Mouse (Mus musculus) lung, postnatal 0 days (tissue): Measurements from ENCODE around the gene Hist1h3d. TPM values are rescaled to one million over a fixed set of nuclear protein-coding genes. Genes with fewer than 3 reads are reported as not detected.
A peak's percentile ranks its signal among the peaks of the same experiment; 100 is the strongest.
"Not testable (repeated sequence)": the region's sequence is repeated elsewhere in the genome, so short reads cannot be mapped to it uniquely, and the experiment has no call there.

Experiments used
- ATAC-seq: fragments of 200-750 bp; cut with Nextera tagmentation; 2 replicates; pipeline ENCODE4 v1.8.0; 2017; ENCODE audit warnings: moderate library complexity
- DNase-seq: peaks from one replicate; pipeline ENCODE4 v3.0.0-alpha.2; 2016; ENCODE audit warnings: low spot score
- H3K27ac ChIP-seq: fragments of 300-500 bp; sonication (generic); 2 replicates; pipeline ENCODE4 v1.5.1; 2014; ENCODE audit warnings: antibody characterized with exemption, mild to moderate bottlenecking, low read length, mixed read lengths
- H3K27me3 ChIP-seq: fragments of 300-500 bp; sonication (generic); replicated peaks from 2 replicates; pipeline ENCODE4 v1.6.1; 2014; ENCODE audit warnings: low read length, mixed read lengths; ENCODE audit not compliant: insufficient read depth
- H3K36me3 ChIP-seq: fragments of 300-500 bp; sonication (generic); 2 replicates; pipeline ENCODE4 v1.6.1; 2014; ENCODE audit warnings: low read length, mixed read lengths; ENCODE audit not compliant: insufficient read depth
- H3K4me1 ChIP-seq: fragments of 300-500 bp; sonication (generic); 2 replicates; pipeline ENCODE4 v1.6.1; 2014; ENCODE audit warnings: antibody characterized with exemption, low read depth, low read length, mixed read lengths; ENCODE audit not compliant: insufficient read depth
- H3K4me2 ChIP-seq: fragments of 300-500 bp; sonication (generic); replicated peaks from 2 replicates; pipeline ENCODE4 v1.6.1; 2014; ENCODE audit warnings: low read depth, mild to moderate bottlenecking, low read length, moderate library complexity, mixed read lengths
- H3K4me3 ChIP-seq: fragments of 300-500 bp; sonication (generic); 2 replicates; pipeline ENCODE4 v1.5.1; 2014; ENCODE audit warnings: low read depth, low read length
- H3K9ac ChIP-seq: fragments of 300-500 bp; sonication (generic); replicated peaks from 2 replicates; pipeline ENCODE4 v1.6.1; 2014; ENCODE audit warnings: low read depth, mild to moderate bottlenecking
- H3K9me3 ChIP-seq: fragments of 300-500 bp; sonication (generic); 2 replicates; pipeline ENCODE4 v1.6.1; 2016; ENCODE audit warnings: low read length, mixed read lengths
- CTCF ChIP-seq: IDR thresholded peaks from 2 replicates; pipeline ENCODE4 v1.5.1; 2016; ENCODE audit warnings: antibody characterized with exemption, mild to moderate bottlenecking
- EP300 ChIP-seq: IDR thresholded peaks from 2 replicates; pipeline ENCODE4 v1.6.1; 2016; ENCODE audit warnings: antibody characterized with exemption, mild to moderate bottlenecking, control low read depth
- WGBS: fragments of 180-500 bp; shearing (Covaris S2); extraction: QIAGEN DNeasy Blood & Tissue Kit; methylation state at CpG from one replicate; pipeline ENCODE4 v1.1.7; 2014; 5-methylcytosine and 5-hydroxymethylcytosine counted together
- microRNA-seq: library from miRNA; unstranded; fragments of <30 nt; microRNA quantifications from one replicate; pipeline ENCODE4, GENCODE M21; 2016
- polyA plus RNA-seq: library from polyadenylated mRNA; unstranded; fragments of >200 nt; fragmentation: Nextera tagmentation; extraction: Ambion mirVana; gene quantifications from 2 replicates; pipeline ENCODE4 v1.2.1, GENCODE M21; 2015

The Hist1h3d gene
- polyA plus RNA-seq, 1 experiment from 2014 or later, result 1.3 TPM

DNA sequence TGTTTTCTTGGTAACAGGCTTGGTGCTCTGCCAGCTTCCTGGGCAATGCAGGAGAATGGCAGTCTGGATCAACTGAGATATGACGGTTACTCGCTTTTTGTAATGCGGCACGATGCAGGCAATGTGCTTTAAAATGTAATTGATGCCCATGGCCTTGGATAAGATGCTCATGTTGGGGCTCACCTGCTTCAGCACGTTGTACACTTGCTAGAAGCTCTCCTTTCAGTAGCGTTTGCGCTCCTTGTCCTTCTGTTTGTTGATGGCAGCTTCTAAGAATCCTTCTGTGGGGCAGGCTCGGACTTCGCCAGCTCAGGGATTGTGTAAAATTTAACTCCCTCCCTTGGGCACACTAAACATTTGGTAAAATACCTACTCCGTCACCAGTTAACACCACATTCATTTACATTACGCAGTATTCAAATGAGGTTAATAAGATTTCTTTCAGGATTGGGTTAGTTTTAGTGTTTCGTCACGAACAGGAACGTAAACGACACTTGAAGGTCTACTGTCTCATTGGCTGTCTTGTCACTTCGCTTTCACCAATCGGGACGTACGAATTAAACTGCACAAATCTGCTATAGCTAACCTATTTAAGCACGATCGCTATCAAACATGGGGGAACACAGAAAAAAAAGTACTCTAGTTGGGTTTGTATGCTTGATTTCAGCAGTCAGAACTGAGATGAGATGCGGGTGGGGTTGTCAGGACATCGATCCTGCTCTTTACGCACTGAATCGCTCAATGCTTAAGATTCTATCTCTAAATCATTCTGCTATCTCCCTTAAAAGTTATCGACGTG, 45.4 kb downstream of the Hist1h3d start, which contains the start of gene Hist1h2be:
Gene Hist1h2be (minus strand): TSS at position 392 of the 799 bp plus-strand sequence.
- Histone ChIP-seq H3K9me3 (no peaks in the 10 kb centered on the region), H3K27me3 (no peaks in the 10 kb centered on the region), H3K9ac (peak within 1 kb of the TSS; percentile 92), H3K4me3 (peak within 1 kb of the TSS; percentile 69), H3K4me2 (peak within 1 kb of the TSS; percentile 94), H3K36me3 (no peaks in the 10 kb centered on the region), H3K4me1 (peaks cover 4% of the 10 kb centered on the region; the same call in 1 of the 2 replicates), H3K27ac (peak within 1 kb of the TSS; percentile 89)
- DNase-seq (peak; percentile 98), ATAC-seq (peak; percentile 84)
- under 1% methylated on average over 27 of the region's 27 CpGs for WGBS
- no peak for TF ChIP-seq CTCF
- TF ChIP-seq EP300, result peak; percentile 26; the same call in 1 of the 2 replicates

DNA sequence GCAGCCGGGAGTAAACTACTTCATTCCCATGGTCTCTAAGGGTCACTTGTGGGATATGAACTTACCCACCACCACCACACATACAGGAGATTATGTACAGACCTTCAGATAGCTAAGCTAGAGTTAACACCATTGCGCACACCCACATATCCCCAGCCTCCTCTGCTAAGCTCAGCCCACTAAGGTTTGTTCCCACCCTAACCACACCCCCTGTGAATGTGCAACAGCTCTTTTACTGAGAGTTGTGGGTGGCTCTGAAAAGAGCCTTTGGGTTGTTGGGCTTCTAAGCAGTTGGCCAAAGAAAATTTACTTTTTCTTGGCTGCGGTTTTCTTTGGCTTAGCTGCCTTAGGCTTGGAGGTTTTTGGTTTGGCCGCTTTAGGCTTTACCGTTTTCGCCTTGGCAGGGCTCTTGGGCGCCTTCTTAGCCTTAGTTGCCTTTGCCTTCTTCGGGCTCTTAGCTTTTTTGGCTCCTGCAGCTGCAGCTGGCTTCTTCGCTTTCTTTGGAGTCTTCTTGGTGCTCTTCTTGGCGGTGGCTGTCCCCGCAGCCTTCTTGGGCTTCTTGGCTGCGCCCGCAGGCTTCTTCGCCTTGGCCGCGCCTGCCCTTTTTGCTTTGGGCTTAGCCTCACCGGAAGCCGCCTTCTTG, 46.1 kb downstream of the Hist1h3d start:
- H3K4me2 ChIP-seq, result peak overlapping the region; percentile 94
- no peak for TF ChIP-seq CTCF
- peak; percentile 63 for TF ChIP-seq EP300
- peak overlapping the region; percentile 69 for H3K4me3 ChIP-seq
- peak overlapping the region; percentile 92 for H3K9ac ChIP-seq
- H3K4me1 ChIP-seq, result peaks cover 4% of the 10 kb centered on the region; the same call in 1 of the 2 replicates
- ATAC-seq (peak; percentile 81), DNase-seq (peak; percentile 94)
- under 1% methylated on average over 18 of the region's 18 CpGs for WGBS
- H3K36me3 ChIP-seq, result no peaks in the 10 kb centered on the region
- H3K27ac ChIP-seq, result peak overlapping the region; percentile 89
- H3K27me3 ChIP-seq, result no peaks in the 10 kb centered on the region
- H3K9me3 ChIP-seq, result no peaks in the 10 kb centered on the region

DNA sequence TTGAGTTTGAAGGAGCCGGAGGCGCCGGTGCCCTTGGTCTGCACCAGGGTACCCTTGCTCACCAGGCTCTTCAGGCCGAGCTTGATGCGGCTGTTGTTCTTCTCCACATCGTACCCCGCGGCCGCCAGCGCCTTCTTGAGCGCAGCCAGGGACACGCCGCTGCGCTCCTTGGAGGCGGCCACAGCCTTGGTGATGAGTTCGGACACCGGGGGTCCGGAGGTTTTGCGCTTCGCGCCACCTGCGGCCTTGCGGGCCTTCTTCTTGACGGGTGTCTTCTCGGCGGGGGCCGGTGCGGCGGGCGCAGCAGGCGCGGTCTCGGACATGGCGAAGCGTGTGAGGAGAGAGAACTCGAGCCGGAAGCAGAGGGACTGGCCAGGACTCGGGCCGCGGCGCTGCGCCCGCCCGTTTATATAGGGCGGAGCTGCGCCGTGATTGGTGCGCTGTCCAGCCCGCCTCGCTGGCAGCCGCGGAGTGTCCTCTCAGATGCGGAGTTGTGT, 46.7 kb downstream of the Hist1h3d start, which contains the start of gene Hist1h1e:
Gene Hist1h1e (minus strand): TSS at position 384 of the 497 bp plus-strand sequence.
- peak within 1 kb of the TSS; percentile 92 for H3K9ac ChIP-seq
- ATAC-seq (peak; percentile 89), DNase-seq (peak; percentile 97)
- H3K4me3 ChIP-seq, result peak within 1 kb of the TSS; percentile 69
- H3K36me3 ChIP-seq, H3K4me1 ChIP-seq, H3K27me3 ChIP-seq, H3K9me3 ChIP-seq: not testable (repeated sequence)
- H3K27ac ChIP-seq, result peak within 1 kb of the TSS; percentile 89
- peak within 1 kb of the TSS; percentile 94 for H3K4me2 ChIP-seq
- WGBS, result under 1% methylated on average over 45 of the region's 53 CpGs

DNA sequence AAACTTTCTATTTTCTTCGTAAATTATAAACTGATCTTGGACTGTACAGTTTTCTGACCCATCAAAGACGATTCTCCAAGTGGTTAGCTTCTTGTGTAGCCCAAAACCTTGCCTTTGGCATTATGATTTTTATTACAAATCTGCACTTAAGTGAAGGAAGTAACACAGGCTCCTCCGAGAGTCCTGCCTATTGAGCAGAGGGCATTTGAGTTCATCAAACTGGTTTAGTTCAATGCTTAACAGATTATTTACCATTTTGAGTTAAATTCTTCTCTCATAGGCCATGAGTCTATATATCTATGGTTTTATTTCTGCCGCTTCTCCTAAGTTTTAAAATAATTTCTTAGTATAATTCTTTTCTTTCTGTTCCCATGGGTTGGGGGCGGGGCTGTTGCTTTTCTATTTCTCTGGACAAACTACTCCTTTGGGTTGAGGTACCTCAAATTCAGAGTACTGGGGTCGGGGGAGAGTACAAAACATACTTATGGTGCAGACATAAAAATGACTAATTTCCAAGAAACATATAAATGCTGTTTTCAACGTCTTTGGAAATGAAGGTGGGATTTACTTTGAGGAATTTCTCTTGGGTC, 47.4 kb downstream of the Hist1h3d start:
- WGBS, result 22% methylated on average over 7 of the region's 7 CpGs
- H3K4me3 ChIP-seq, result peak overlapping the region; percentile 69
- H3K27ac ChIP-seq, result peak overlapping the region; percentile 89
- peak overlapping the region; percentile 44; the same call in 1 of the 2 replicates for H3K9ac ChIP-seq
- H3K4me2 ChIP-seq, result peak overlapping the region; percentile 94
- H3K27me3 ChIP-seq, result no peaks in the 10 kb centered on the region
- no peaks in the 10 kb centered on the region for H3K36me3 ChIP-seq
- ATAC-seq, result no peak
- H3K9me3 ChIP-seq, result no peaks in the 10 kb centered on the region
- peaks cover 4% of the 10 kb centered on the region; the same call in 1 of the 2 replicates for H3K4me1 ChIP-seq
- DNase-seq, result peak; percentile 44
- peak; percentile 20; the same call in 1 of the 2 replicates for TF ChIP-seq EP300
- TF ChIP-seq CTCF, result no peak

Small RNA genes lying within 50 kb of the gene (microRNA-seq; reads per million reads assigned to microRNA genes)
- gene Gm44297 (not detected), gene Gm44359 (not detected), gene Gm44394 (not detected)

Other genes starting within 250 kb of the Hist1h3d start
- 27.1 and 30.9 TPM in 2 replicates for gene Zfp322a, start 206.6 kb upstream of the Hist1h3d start, polyA plus RNA-seq
- 8.4 and 8.7 TPM in 2 replicates for gene Abt1, start 151.9 kb upstream of the Hist1h3d start, polyA plus RNA-seq
- 0.14 and 0.21 TPM in 2 replicates for gene Btn1a1, start 109.9 kb upstream of the Hist1h3d start, polyA plus RNA-seq
- gene Btn2a2, start 86.9 kb upstream of the Hist1h3d start, polyA plus RNA-seq, result 0.06 and 0.07 TPM in 2 replicates
- 5.5 and 7.0 TPM in 2 replicates for gene Hist1h4h, start 44.7 kb upstream of the Hist1h3d start, polyA plus RNA-seq
- 1.3 and 1.7 TPM in 2 replicates for gene Hist1h2af, start 41.9 kb upstream of the Hist1h3d start, polyA plus RNA-seq
- gene Hist1h3g, start 40.3 kb upstream of the Hist1h3d start, polyA plus RNA-seq, result 0.30 and 0.80 TPM in 2 replicates
- 0.12 TPM in 1 of 2 replicates, not detected in the other for gene Hist1h2bh, start 32.4 kb upstream of the Hist1h3d start, polyA plus RNA-seq
- 0.32 and 0.33 TPM in 2 replicates for gene Hist1h3f, start 31.7 kb upstream of the Hist1h3d start, polyA plus RNA-seq
- 0.55 TPM in 1 of 2 replicates, not detected in the other for gene Hist1h4f, start 24.1 kb upstream of the Hist1h3d start, polyA plus RNA-seq
- gene Hist1h1d, start 22.5 kb upstream of the Hist1h3d start, polyA plus RNA-seq, result 0.11 TPM in 2 replicates
- 1.6 and 1.7 TPM in 2 replicates for gene Hist1h3e, start 13.4 kb upstream of the Hist1h3d start, polyA plus RNA-seq
- 7.1 and 7.9 TPM in 2 replicates for gene Hist1h2ae, start 4.5 kb upstream of the Hist1h3d start, polyA plus RNA-seq
- gene Hist1h2bg, start 4.4 kb upstream of the Hist1h3d start, polyA plus RNA-seq, result 1.3 and 1.9 TPM in 2 replicates
- 0.48 and 0.87 TPM in 2 replicates for gene Hist1h2bf, start 1.6 kb upstream of the Hist1h3d start, polyA plus RNA-seq
- 0.49 and 0.57 TPM in 2 replicates for gene Hist1h2ad, start 1.4 kb upstream of the Hist1h3d start, polyA plus RNA-seq
- 31.4 and 36.9 TPM in 2 replicates for gene Hist1h4d, start 5.8 kb downstream of the Hist1h3d start, polyA plus RNA-seq
- gene Hist1h2be, start 45.4 kb downstream of the Hist1h3d start, polyA plus RNA-seq, result 0.44 and 0.86 TPM in 2 replicates
- 7.8 and 9.9 TPM in 2 replicates for gene Hist1h1e, start 46.8 kb downstream of the Hist1h3d start, polyA plus RNA-seq
- 0.32 and 0.54 TPM in 2 replicates for gene Hist1h2ac, start 108.2 kb downstream of the Hist1h3d start, polyA plus RNA-seq
- gene Hist1h2bc, start 108.4 kb downstream of the Hist1h3d start, polyA plus RNA-seq, result 67.5 and 69.5 TPM in 2 replicates
- gene Hist1h1t, start 120.1 kb downstream of the Hist1h3d start, polyA plus RNA-seq, result 0.13 TPM in 1 of 2 replicates, not detected in the other
- gene Hist1h4c, start 122.7 kb downstream of the Hist1h3d start, polyA plus RNA-seq, result 3.7 and 3.9 TPM in 2 replicates
- 25.3 and 26.3 TPM in 2 replicates for gene Hfe, start 135.1 kb downstream of the Hist1h3d start, polyA plus RNA-seq
- 38.9 and 43.3 TPM in 2 replicates for gene Hist1h1c, start 163.0 kb downstream of the Hist1h3d start, polyA plus RNA-seq
- gene Hist1h3c, start 169.8 kb downstream of the Hist1h3d start, polyA plus RNA-seq, result 0.27 TPM in 1 of 2 replicates, not detected in the other
- gene Hist1h2bb, start 171.0 kb downstream of the Hist1h3d start, polyA plus RNA-seq, result 0.99 TPM in 1 of 2 replicates, not detected in the other
- 5.3 and 6.1 TPM in 2 replicates for gene Hist1h2ab, start 175.4 kb downstream of the Hist1h3d start, polyA plus RNA-seq
- 2.6 and 3.0 TPM in 2 replicates for gene Hist1h3b, start 176.5 kb downstream of the Hist1h3d start, polyA plus RNA-seq
- 0.57 and 0.73 TPM in 2 replicates for gene Hist1h4b, start 181.2 kb downstream of the Hist1h3d start, polyA plus RNA-seq
- 0.26 and 0.38 TPM in 2 replicates for gene Hist1h4a, start 185.5 kb downstream of the Hist1h3d start, polyA plus RNA-seq
- 1.4 and 1.7 TPM in 2 replicates for gene Hist1h3a, start 186.6 kb downstream of the Hist1h3d start, polyA plus RNA-seq
- gene Hist1h1a, start 187.9 kb downstream of the Hist1h3d start, polyA plus RNA-seq, result 0.33 and 0.64 TPM in 2 replicates
- not detected in 2 replicates for gene Trim38, start 194.2 kb downstream of the Hist1h3d start, polyA plus RNA-seq
- 1.4 and 3.4 TPM in 2 replicates for gene Slc17a2, start 231.2 kb downstream of the Hist1h3d start, polyA plus RNA-seq